Mouse (Mus musculus) kidney, adult 2 months (tissue): ENCODE measurements around the gene Sh3rf3.

Experiments
- CTCF ChIP-seq: fragments of 200-500 bp; conservative IDR thresholded peaks from 2 replicates; pipeline ENCODE4 v1.5.1; 2011; ENCODE audit warnings: low read depth, mild to moderate bottlenecking, control low read depth, low read length, moderate library complexity, mixed read lengths; ENCODE audit not compliant: insufficient read depth, insufficient read length
- POLR2A ChIP-seq: fragments of 200-500 bp; IDR thresholded peaks from one replicate; pipeline ENCODE4 v1.6.1; 2011; ENCODE audit warnings: low read depth, low read length, control low read depth

DNA sequence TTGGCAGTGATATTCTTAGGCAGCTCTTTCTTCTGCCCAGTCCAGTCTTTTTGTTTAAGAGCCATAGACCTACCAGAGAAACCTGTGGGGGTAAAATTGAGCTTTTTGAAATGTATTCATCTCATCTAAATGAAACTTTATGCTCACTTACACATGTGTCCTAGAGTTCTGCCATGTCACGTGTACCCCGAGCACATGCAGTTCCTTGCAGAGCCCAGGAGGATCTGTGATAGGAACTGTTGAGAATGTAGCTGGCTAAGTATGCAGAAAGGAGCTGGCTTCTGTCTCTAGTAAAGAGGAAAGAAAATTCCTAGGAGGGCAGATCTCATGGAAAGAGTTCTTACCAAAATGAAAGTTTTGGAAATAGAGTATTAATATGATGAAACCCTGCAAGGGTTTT lies 302.5 kb downstream of the Sh3rf3 start:
- no peak for TF ChIP-seq CTCF
- no peak for TF ChIP-seq POLR2A
